Mouse (Mus musculus): ENCODE measurements around the gene Rfng. TPM values are rescaled to one million over a fixed set of nuclear protein-coding genes. Genes with fewer than 3 reads are reported as not detected.

Gene Rfng
- total RNA-seq, 2 experiments from 2014 or later, result 57.1 to 59.9 TPM

Other genes starting within 250 kb of the Rfng start
- 10 to 100 TPM; 68.8 to 74.5 TPM for gene Mcrip1, start 234.5 kb downstream of the Rfng start, total RNA-seq (2021)
- not detected for gene Ppp1r27, start 233.1 kb downstream of the Rfng start, total RNA-seq (2021)
- 100 to 1,000 TPM; 122 to 132 TPM for gene P4hb, start 211.0 kb downstream of the Rfng start, total RNA-seq (2021)
- 100 to 1,000 TPM; 293 to 295 TPM for gene Arhgdia, start 202.6 kb downstream of the Rfng start, total RNA-seq (2021)
- gene Alyref, start 185.8 kb downstream of the Rfng start, total RNA-seq (2021), result 10 to 100 TPM; 60.5 to 70.0 TPM
- gene Anapc11, start 185.8 kb downstream of the Rfng start, total RNA-seq (2021), result 10 to 100 TPM; 93.5 to 97.0 TPM
- gene Npb, start 175.7 kb downstream of the Rfng start, total RNA-seq (2021), result 1 to 10 TPM in 1 of 2 experiments, under 1 TPM in 1; 0.89 to 1.4 TPM
- 100 to 1,000 TPM; 118 to 128 TPM for gene Pcyt2, start 166.3 kb downstream of the Rfng start, total RNA-seq (2021)
- 10 to 100 TPM; 35.4 to 41.5 TPM for gene Sirt7, start 159.0 kb downstream of the Rfng start, total RNA-seq (2021)
- 10 to 100 TPM; 70.0 to 71.5 TPM for gene Mafg, start 150.6 kb downstream of the Rfng start, total RNA-seq (2021)
- 1 to 10 TPM in 1 of 2 experiments, under 1 TPM in 1; 0.81 to 2.0 TPM for gene Pycr1, start 140.4 kb downstream of the Rfng start, total RNA-seq (2021)
- gene Myadml2, start 136.0 kb downstream of the Rfng start, total RNA-seq (2021), result 1 to 10 TPM; 3.9 to 4.6 TPM
- gene Notum, start 123.0 kb downstream of the Rfng start, total RNA-seq (2021), result 1 to 10 TPM; 2.6 to 5.5 TPM
- 10 to 100 TPM; 46.1 to 54.3 TPM for gene Aspscr1, start 111.2 kb downstream of the Rfng start, total RNA-seq (2021)
- 10 to 100 TPM; 15.8 to 18.7 TPM for gene Cenpx, start 70.5 kb downstream of the Rfng start, total RNA-seq (2021)
- gene Lrrc45, start 70.3 kb downstream of the Rfng start, total RNA-seq (2021), result 10 to 100 TPM; 49.1 to 60.5 TPM
- 10 to 100 TPM; 32.0 to 40.0 TPM for gene Rac3, start 62.7 kb downstream of the Rfng start, total RNA-seq (2021)
- gene Dcxr, start 56.9 kb downstream of the Rfng start, total RNA-seq (2021), result 10 to 100 TPM; 12.3 to 13.6 TPM
- gene Cbr2, start 52.1 kb downstream of the Rfng start, total RNA-seq (2021), result 1 to 10 TPM; 1.2 to 1.7 TPM
- gene Hmga1b, start 21.4 kb downstream of the Rfng start, total RNA-seq (2021), result 10 to 100 TPM; 20.9 to 24.0 TPM
- 100 to 1,000 TPM; 152 to 154 TPM for gene Gps1, start 65 bp upstream of the Rfng start, total RNA-seq (2021)
- 10 to 100 TPM; 40.1 to 40.4 TPM for gene Dus1l, start 12.2 kb upstream of the Rfng start, total RNA-seq (2021)
- gene Fasn, start 40.3 kb upstream of the Rfng start, total RNA-seq (2021), result 100 to 1,000 TPM; 183 to 187 TPM
- gene Ccdc57, start 148.7 kb upstream of the Rfng start, total RNA-seq (2021), result 1 to 10 TPM; 6.9 to 7.7 TPM
- 1 to 10 TPM; 1.7 to 4.5 TPM for gene Slc16a3, start 164.3 kb upstream of the Rfng start, total RNA-seq (2021)
- gene Csnk1d, start 207.1 kb upstream of the Rfng start, total RNA-seq (2021), result 100 to 1,000 TPM; 136 TPM